Mouse (Mus musculus): Measurements from ENCODE around the gene Gucy1b2. TPM values are rescaled to one million over a fixed set of nuclear protein-coding genes. Genes with fewer than 3 reads are reported as not detected.
A peak's percentile ranks its signal among the peaks of the same experiment; 100 is the strongest.

The Gucy1b2 gene
- polyA plus RNA-seq, 1 experiment = not detected

- Histone ChIP-seq H3K27me3 (replicated peaks) (peaks cover 13% of the 10 kb centered on the region), H3K36me3 (replicated peaks; ENCODE audit: low read length) (no peaks in the 10 kb centered on the region), H3K4me1 (0 out of 2 replicates have a peak, but pooled peaks cover 4% of the 10 kb centered on the region), H3K9me3 (peaks cover 4% of the 10 kb centered on the region; the same call in 1 of the 2 replicates), H3K4me3 (replicated peaks) (no peak overlapping the region)
- TF ChIP-seq FLI1 (IDR thresholded peaks at IDR 0.05; ENCODE audit: low read length) (no peak), GATA1 (IDR thresholded peaks at IDR 0.05; ENCODE audit: borderline replicate concordance, low read length) (no peak)
Observed at GRCm38 (mm10) chr14:62468753-62469125, 12.7 kb upstream of the Gucy1b2 start.

- Histone ChIP-seq H3K4me1 (0 out of 2 replicates have a peak, but pooled peaks cover 4% of the 10 kb centered on the region), H3K27me3 (replicated peaks) (peaks cover 17% of the 10 kb centered on the region), H3K36me3 (replicated peaks; ENCODE audit: low read length) (no peaks in the 10 kb centered on the region), H3K9me3 (peaks cover 5% of the 10 kb centered on the region; the same call in 1 of the 2 replicates), H3K4me3 (replicated peaks) (no peak overlapping the region)
- no peak for TF ChIP-seq GATA1 (IDR thresholded peaks at IDR 0.05; ENCODE audit: borderline replicate concordance, low read length)
- no peak for TF ChIP-seq FLI1 (IDR thresholded peaks at IDR 0.05; ENCODE audit: low read length)
Observed at GRCm38 (mm10) chr14:62468119-62468752, 12.1 kb upstream of the Gucy1b2 start.

GRCm38 (mm10) chr14:62464966-62465365 lies 8.9 kb upstream of the Gucy1b2 start:
- peaks cover 16% of the 10 kb centered on the region for H3K27me3 ChIP-seq (replicated peaks)
- TF ChIP-seq GATA1 (IDR thresholded peaks at IDR 0.05; ENCODE audit: borderline replicate concordance, low read length) (no peak), FLI1 (IDR thresholded peaks at IDR 0.05; ENCODE audit: low read length) (no peak)
- H3K36me3 ChIP-seq (replicated peaks; ENCODE audit: low read length) = no peaks in the 10 kb centered on the region
- H3K4me1 ChIP-seq = 0 out of 2 replicates have a peak, but pooled peaks cover 4% of the 10 kb centered on the region
- H3K4me3 ChIP-seq (replicated peaks) = no peak overlapping the region
- H3K9me3 ChIP-seq = peaks cover 18% of the 10 kb centered on the region

GRCm38 (mm10) chr14:62459541-62459940 lies 3.5 kb upstream of the Gucy1b2 start:
- H3K4me3 ChIP-seq (replicated peaks) = no peak overlapping the region
- TF ChIP-seq GATA1 (IDR thresholded peaks at IDR 0.05; ENCODE audit: borderline replicate concordance, low read length) (no peak), FLI1 (IDR thresholded peaks at IDR 0.05; ENCODE audit: low read length) (no peak)
- peaks cover 28% of the 10 kb centered on the region for H3K27me3 ChIP-seq (replicated peaks)

GRCm38 (mm10) chr14:62457420-62458181 lies 1.5 kb upstream of the Gucy1b2 start:
- Histone ChIP-seq H3K27me3 (replicated peaks) (peaks cover 25% of the 10 kb centered on the region), H3K36me3 (replicated peaks; ENCODE audit: low read length) (no peaks in the 10 kb centered on the region), H3K4me1 (no peaks in the 10 kb centered on the region), H3K9me3 (peaks cover 7% of the 10 kb centered on the region), H3K4me3 (replicated peaks) (peak overlapping the region; percentile 85)
- no peak for TF ChIP-seq FLI1 (IDR thresholded peaks at IDR 0.05; ENCODE audit: low read length)
- no peak for TF ChIP-seq GATA1 (IDR thresholded peaks at IDR 0.05; ENCODE audit: borderline replicate concordance, low read length)

More at GRCm38 (mm10) chr14:62459541-62459940, 3.5 kb upstream of the Gucy1b2 start:
- Histone ChIP-seq H3K36me3 (replicated peaks; ENCODE audit: low read length) (no peaks in the 10 kb centered on the region), H3K9me3 (peaks cover 15% of the 10 kb centered on the region), H3K4me1 (no peaks in the 10 kb centered on the region)

- Histone ChIP-seq H3K4me1 (no peaks in the 10 kb centered on the region), H3K4me3 (replicated peaks) (no peak overlapping the region), H3K27me3 (replicated peaks) (peaks cover 28% of the 10 kb centered on the region), H3K36me3 (replicated peaks; ENCODE audit: low read length) (no peaks in the 10 kb centered on the region), H3K9me3 (no peaks in the 10 kb centered on the region)
- TF ChIP-seq GATA1 (IDR thresholded peaks at IDR 0.05; ENCODE audit: borderline replicate concordance, low read length) (no peak), FLI1 (IDR thresholded peaks at IDR 0.05; ENCODE audit: low read length) (no peak)
Observed at GRCm38 (mm10) chr14:62455570-62455879, 564 bp downstream of the Gucy1b2 start.

GRCm38 (mm10) chr14:62454760-62455569 lies 1.1 kb downstream of the Gucy1b2 start:
- no peaks in the 10 kb centered on the region for H3K4me1 ChIP-seq
- H3K36me3 ChIP-seq (replicated peaks; ENCODE audit: low read length) = no peaks in the 10 kb centered on the region
- peaks cover 30% of the 10 kb centered on the region for H3K27me3 ChIP-seq (replicated peaks)
- no peaks in the 10 kb centered on the region for H3K9me3 ChIP-seq
- no peak for TF ChIP-seq FLI1 (IDR thresholded peaks at IDR 0.05; ENCODE audit: low read length)
- no peak for TF ChIP-seq GATA1 (IDR thresholded peaks at IDR 0.05; ENCODE audit: borderline replicate concordance, low read length)
- H3K4me3 ChIP-seq (replicated peaks) = no peak overlapping the region

- no peaks in the 10 kb centered on the region for H3K36me3 ChIP-seq (replicated peaks; ENCODE audit: low read length)
- H3K9me3 ChIP-seq = no peaks in the 10 kb centered on the region
- no peaks in the 10 kb centered on the region for H3K4me1 ChIP-seq
- no peak for TF ChIP-seq FLI1 (IDR thresholded peaks at IDR 0.05; ENCODE audit: low read length)
- H3K4me3 ChIP-seq (replicated peaks) = no peak overlapping the region
- H3K27me3 ChIP-seq (replicated peaks) = peaks cover 30% of the 10 kb centered on the region
Observed at GRCm38 (mm10) chr14:62454136-62454535, 2.0 kb downstream of the Gucy1b2 start.

GRCm38 (mm10) chr14:62453276-62453675 lies 2.8 kb downstream of the Gucy1b2 start:
- H3K27me3 ChIP-seq (replicated peaks) = peaks cover 28% of the 10 kb centered on the region
- H3K36me3 ChIP-seq (replicated peaks; ENCODE audit: low read length) = no peaks in the 10 kb centered on the region
- no peaks in the 10 kb centered on the region for H3K9me3 ChIP-seq
- H3K4me1 ChIP-seq = no peaks in the 10 kb centered on the region
- no peak overlapping the region for H3K4me3 ChIP-seq (replicated peaks)
- TF ChIP-seq FLI1 (IDR thresholded peaks at IDR 0.05; ENCODE audit: low read length) (no peak), GATA1 (IDR thresholded peaks at IDR 0.05; ENCODE audit: borderline replicate concordance, low read length) (no peak)

All from megakaryocyte, embryonic 14.5 days (primary cell).